Mouse (Mus musculus) embryonic facial prominence, embryonic 13.5 days (tissue): ENCODE measurements around the gene Ptar1. TPM values are rescaled to one million over a fixed set of nuclear protein-coding genes. Genes with fewer than 3 reads are reported as not detected.
"Not testable (repeated sequence)": the region's sequence is repeated elsewhere in the genome, so short reads cannot be mapped to it uniquely, and the experiment has no call there.

Source experiments
- ATAC-seq: fragments of 200-750 bp; cut with Nextera tagmentation; 2 replicates; pipeline ENCODE4 v1.8.0; 2017; ENCODE audit warnings: low read depth; ENCODE audit not compliant: insufficient number of reproducible peaks, insufficient read depth, low FRiP score, low TSS enrichment
- H3K27ac ChIP-seq: fragments of 300-500 bp; sonication (generic); 2 replicates; pipeline ENCODE4 v1.5.1; 2015; ENCODE audit warnings: moderate library complexity, mild to moderate bottlenecking, inconsistent platforms
- H3K27me3 ChIP-seq: fragments of 300-500 bp; sonication (generic); 2 replicates; pipeline ENCODE4 v1.6.1; 2015; ENCODE audit warnings: mild to moderate bottlenecking, inconsistent platforms
- H3K36me3 ChIP-seq: fragments of 300-500 bp; sonication (generic); 2 replicates; pipeline ENCODE4 v1.6.1; 2015; ENCODE audit warnings: mild to moderate bottlenecking, inconsistent platforms
- H3K4me1 ChIP-seq: fragments of 300-500 bp; sonication (generic); 2 replicates; pipeline ENCODE4 v1.6.1; 2015; ENCODE audit warnings: inconsistent platforms
- H3K4me2 ChIP-seq: fragments of 300-500 bp; sonication (generic); 2 replicates; pipeline ENCODE4 v1.6.1; 2015; ENCODE audit warnings: moderate library complexity, mild to moderate bottlenecking, inconsistent platforms
- H3K4me3 ChIP-seq: fragments of 300-500 bp; sonication (generic); 2 replicates; pipeline ENCODE4 v1.5.1; 2015; ENCODE audit warnings: mild to moderate bottlenecking, inconsistent platforms
- H3K9ac ChIP-seq: fragments of 300-500 bp; sonication (generic); 2 replicates; pipeline ENCODE4 v1.6.1; 2015; ENCODE audit warnings: mild to moderate bottlenecking, inconsistent platforms
- H3K9me3 ChIP-seq: fragments of 300-500 bp; sonication (generic); 2 replicates; pipeline ENCODE4 v1.6.1; 2016; ENCODE audit warnings: inconsistent platforms
- WGBS: fragments of 180-500 bp; shearing (Covaris S2); methylation state at CpG from one replicate; pipeline ENCODE4 v1.1.7; 2015; ENCODE audit warnings: mixed read lengths; 5-methylcytosine and 5-hydroxymethylcytosine counted together
- polyA plus RNA-seq: library from polyadenylated mRNA; unstranded; fragments of >200 nt; fragmentation: Nextera tagmentation; extraction: Ambion mirVana; gene quantifications from 2 replicates; pipeline ENCODE4 v1.2.1, GENCODE M21; 2015

The Ptar1 gene
- polyA plus RNA-seq, 1 experiment from 2014 or later: 5.5 TPM

- H3K27me3 ChIP-seq, ATAC-seq, H3K9ac ChIP-seq, H3K36me3 ChIP-seq, H3K4me3 ChIP-seq, H3K4me1 ChIP-seq, H3K4me2 ChIP-seq, H3K27ac ChIP-seq, H3K9me3 ChIP-seq: not testable (repeated sequence)
- 90% methylated on average over 8 of the region's 8 CpGs for WGBS
These were observed 11.6 kb upstream of the Ptar1 start for GRCm38 (mm10) chr19:23675656-23676055.

DNA sequence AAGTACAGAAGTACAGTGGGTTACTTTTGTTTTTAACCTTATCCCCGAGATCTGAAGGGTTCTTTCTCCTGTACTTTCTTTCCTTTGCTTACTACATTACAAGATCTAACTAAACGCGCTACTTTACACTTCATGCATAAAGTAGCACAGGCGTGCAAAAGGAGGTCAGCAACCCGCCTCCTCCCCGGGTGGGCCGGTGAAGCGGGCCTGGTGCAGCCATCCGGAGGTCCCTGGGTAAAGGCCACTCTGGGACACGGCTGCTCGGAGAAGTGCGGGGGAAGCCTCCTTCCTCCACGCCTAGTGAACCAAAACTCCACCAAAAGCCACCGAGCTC lies 300 bp upstream of the Ptar1 start:
- Histone ChIP-seq H3K4me1 (peaks cover 14% of the 10 kb centered on the region), H3K9ac (peak overlapping the region; percentile 95), H3K27ac (peak overlapping the region; percentile 94), H3K9me3 (no peaks in the 10 kb centered on the region), H3K4me3 (peak overlapping the region; percentile 80), H3K27me3 (no peaks in the 10 kb centered on the region), H3K36me3 (no peaks in the 10 kb centered on the region), H3K4me2 (peak overlapping the region; percentile 65)
- WGBS: under 1% methylated on average over 14 of the region's 14 CpGs
- no peak; the same call in 1 of the 2 replicates for ATAC-seq

GRCm38 (mm10) chr19:23688421-23688946 lies 1.3 kb downstream of the Ptar1 start:
- peaks cover 14% of the 10 kb centered on the region for H3K4me1 ChIP-seq
- no peaks in the 10 kb centered on the region for H3K36me3 ChIP-seq
- H3K4me3 ChIP-seq: peak overlapping the region; percentile 80
- peak overlapping the region; percentile 65 for H3K4me2 ChIP-seq
- H3K27ac ChIP-seq: no peak overlapping the region
- peak overlapping the region; percentile 55; the same call in 1 of the 2 replicates for H3K9ac ChIP-seq
- H3K9me3 ChIP-seq: no peaks in the 10 kb centered on the region
- WGBS: 18% methylated on average over 4 of the region's 4 CpGs
- no peak for ATAC-seq
- H3K27me3 ChIP-seq: no peaks in the 10 kb centered on the region

- Histone ChIP-seq H3K4me1 (peaks cover 6% of the 10 kb centered on the region; the same call in 1 of the 2 replicates), H3K4me3 (no peak overlapping the region), H3K27me3 (no peaks in the 10 kb centered on the region), H3K9me3 (no peaks in the 10 kb centered on the region), H3K27ac (no peak overlapping the region), H3K9ac (no peak overlapping the region), H3K4me2 (no peak overlapping the region), H3K36me3 (peaks cover 43% of the 10 kb centered on the region)
- ATAC-seq: no peak
- 81% methylated on average over 4 of the region's 4 CpGs for WGBS
These were observed 7.1 kb downstream of the Ptar1 start for GRCm38 (mm10) chr19:23694344-23694743.

GRCm38 (mm10) chr19:23697861-23698260 lies 10.6 kb downstream of the Ptar1 start:
- ATAC-seq: no peak
- H3K36me3 ChIP-seq: peaks cover 57% of the 10 kb centered on the region

GRCm38 (mm10) chr19:23698366-23698765 lies 11.1 kb downstream of the Ptar1 start:
- WGBS: 79% methylated on average over 7 of the region's 7 CpGs
- Histone ChIP-seq H3K36me3 (peaks cover 59% of the 10 kb centered on the region), H3K9ac (no peak overlapping the region), H3K27ac (no peak overlapping the region), H3K4me3 (no peak overlapping the region), H3K4me2 (no peak overlapping the region), H3K4me1 (no peaks in the 10 kb centered on the region), H3K27me3 (no peaks in the 10 kb centered on the region), H3K9me3 (no peaks in the 10 kb centered on the region)
- no peak for ATAC-seq

More at GRCm38 (mm10) chr19:23697861-23698260, 10.6 kb downstream of the Ptar1 start:
- no peaks in the 10 kb centered on the region for H3K9me3 ChIP-seq
- no peak overlapping the region for H3K27ac ChIP-seq
- H3K27me3 ChIP-seq: no peaks in the 10 kb centered on the region
- WGBS: 83% methylated on average over 8 of the region's 8 CpGs
- no peak overlapping the region for H3K4me2 ChIP-seq
- H3K4me1 ChIP-seq: no peaks in the 10 kb centered on the region
- H3K9ac ChIP-seq: no peak overlapping the region
- H3K4me3 ChIP-seq: no peak overlapping the region

- Histone ChIP-seq H3K27ac (no peak overlapping the region), H3K9ac (no peak overlapping the region), H3K4me2 (no peak overlapping the region), H3K9me3 (no peaks in the 10 kb centered on the region), H3K4me1 (no peaks in the 10 kb centered on the region), H3K36me3 (peaks cover 63% of the 10 kb centered on the region), H3K4me3 (no peak overlapping the region), H3K27me3 (no peaks in the 10 kb centered on the region)
- ATAC-seq: no peak
- WGBS: 89% methylated on average over 4 of the region's 4 CpGs
These were observed 11.9 kb downstream of the Ptar1 start for GRCm38 (mm10) chr19:23699131-23699530.

GRCm38 (mm10) chr19:23702896-23703295 lies 15.7 kb downstream of the Ptar1 start:
- 92% methylated on average over 10 of the region's 10 CpGs for WGBS
- H3K27ac ChIP-seq: no peak overlapping the region
- ATAC-seq: no peak
- no peaks in the 10 kb centered on the region for H3K4me1 ChIP-seq
- H3K9ac ChIP-seq: no peak overlapping the region
- H3K4me3 ChIP-seq: no peak overlapping the region
- peaks cover 61% of the 10 kb centered on the region for H3K36me3 ChIP-seq
- no peaks in the 10 kb centered on the region for H3K27me3 ChIP-seq
- H3K9me3 ChIP-seq: no peaks in the 10 kb centered on the region
- no peak overlapping the region for H3K4me2 ChIP-seq

- ATAC-seq: no peak
- H3K4me3 ChIP-seq: no peak overlapping the region
- peaks cover 63% of the 10 kb centered on the region for H3K36me3 ChIP-seq
- 86% methylated on average over 5 of the region's 5 CpGs for WGBS
- H3K4me2 ChIP-seq: no peak overlapping the region
- no peaks in the 10 kb centered on the region for H3K9me3 ChIP-seq
- H3K27me3 ChIP-seq: no peaks in the 10 kb centered on the region
- H3K27ac ChIP-seq: no peak overlapping the region
- H3K9ac ChIP-seq: no peak overlapping the region
- H3K4me1 ChIP-seq: no peaks in the 10 kb centered on the region
These were observed 18.2 kb downstream of the Ptar1 start for GRCm38 (mm10) chr19:23705383-23705782.

DNA sequence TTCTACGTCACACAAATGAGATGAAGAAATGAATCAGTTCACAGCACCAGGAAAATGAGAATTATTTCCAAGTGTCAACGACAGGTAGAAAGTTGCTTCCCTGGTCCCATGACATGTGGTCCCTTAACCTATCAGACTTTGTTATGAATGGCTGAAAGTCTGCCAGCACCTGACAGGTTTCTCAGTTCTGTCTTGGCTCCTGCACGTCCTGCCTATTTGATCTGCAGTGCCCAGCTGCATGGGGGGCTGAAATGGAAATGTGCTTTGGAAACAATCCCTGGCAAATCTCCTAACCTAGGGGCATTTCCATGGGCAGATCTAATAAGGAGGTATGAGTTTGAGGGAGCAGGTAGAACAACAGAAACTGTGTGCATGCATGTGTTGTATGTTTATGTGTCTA lies 59.3 kb downstream of the Ptar1 start:
- Histone ChIP-seq H3K36me3 (no peaks in the 10 kb centered on the region), H3K27ac (no peak overlapping the region), H3K4me3 (no peak overlapping the region), H3K9ac (no peak overlapping the region), H3K9me3 (no peaks in the 10 kb centered on the region), H3K4me2 (no peak overlapping the region), H3K27me3 (no peaks in the 10 kb centered on the region), H3K4me1 (no peaks in the 10 kb centered on the region)
- no peak for ATAC-seq
- 77% methylated on average over 3 of the region's 3 CpGs for WGBS

GRCm38 (mm10) chr19:23757011-23757410 lies 69.8 kb downstream of the Ptar1 start:
- no peaks in the 10 kb centered on the region for H3K9me3 ChIP-seq
- peaks cover 15% of the 10 kb centered on the region for H3K4me1 ChIP-seq
- ATAC-seq: no peak
- H3K4me3 ChIP-seq: no peak overlapping the region
- H3K27me3 ChIP-seq: peaks cover 25% of the 10 kb centered on the region
- no peaks in the 10 kb centered on the region for H3K36me3 ChIP-seq
- 13% methylated on average over 7 of the region's 7 CpGs for WGBS
- peak overlapping the region; percentile 31 for H3K4me2 ChIP-seq
- H3K27ac ChIP-seq: no peak overlapping the region
- H3K9ac ChIP-seq: 0 out of 2 replicates have a peak overlapping the region, but pooled peaks have one; percentile 2

DNA sequence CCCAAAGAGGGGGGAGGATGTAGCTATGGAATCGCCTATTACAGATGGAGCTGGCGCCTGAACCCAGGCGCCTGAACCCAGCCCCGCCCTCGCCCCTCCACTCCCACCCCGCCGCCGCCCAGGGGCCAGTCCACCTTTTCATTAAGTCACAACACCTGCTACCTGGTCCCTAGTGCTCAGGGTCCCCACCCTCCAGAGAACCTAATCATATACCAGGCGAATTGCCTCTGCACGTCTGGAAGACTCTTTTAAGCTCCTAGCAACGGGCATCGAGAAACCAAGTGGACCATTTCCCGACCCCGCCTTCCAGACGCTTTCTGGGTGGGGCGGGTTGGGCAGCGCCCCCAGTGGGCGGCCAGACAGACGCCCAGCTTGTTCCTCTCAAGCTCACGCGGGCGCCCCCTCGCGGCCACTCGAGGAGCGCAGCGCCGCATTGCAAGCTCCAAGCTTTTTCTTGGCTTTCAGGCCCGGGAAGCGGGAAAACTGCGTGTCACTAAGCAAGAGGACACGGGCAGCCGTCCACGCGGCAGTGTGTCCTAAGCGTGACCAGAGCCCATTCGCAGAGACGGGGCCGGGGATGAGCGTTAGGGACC lies 70.8 kb downstream of the Ptar1 start:
- under 1% methylated on average over 40 of the region's 40 CpGs for WGBS
- ATAC-seq: peak; percentile 60
- H3K4me1 ChIP-seq: peaks cover 15% of the 10 kb centered on the region
- peak overlapping the region; percentile 81 for H3K9ac ChIP-seq
- H3K9me3 ChIP-seq: no peaks in the 10 kb centered on the region
- H3K4me2 ChIP-seq: peak overlapping the region; percentile 86
- peak overlapping the region; percentile 85 for H3K27ac ChIP-seq
- H3K36me3 ChIP-seq: no peaks in the 10 kb centered on the region
- peaks cover 25% of the 10 kb centered on the region for H3K27me3 ChIP-seq
- H3K4me3 ChIP-seq: peak overlapping the region; percentile 71
